Mouse (Mus musculus): Measurements from ENCODE around the gene Nynrin.

Gene Nynrin

GRCm38 (mm10) chr14:55842794-55843193 lies 11.0 kb upstream of the Nynrin start:
- no peak for DNase-seq

GRCm38 (mm10) chr14:55845506-55846294 lies 8.1 kb upstream of the Nynrin start:
- DNase-seq: no peak

GRCm38 (mm10) chr14:55850885-55851284 lies 2.9 kb upstream of the Nynrin start:
- no peak for DNase-seq

- DNase-seq: peak; percentile 56 to 71
These were observed 911 bp upstream of the Nynrin start for GRCm38 (mm10) chr14:55852646-55853551.

- DNase-seq: peak in 1 of 2 experiments; percentile 36
These were observed 743 bp downstream of the Nynrin start for GRCm38 (mm10) chr14:55854406-55855100.

GRCm38 (mm10) chr14:55855101-55855561 lies 1.3 kb downstream of the Nynrin start:
- peak; percentile 55 to 59 for DNase-seq

GRCm38 (mm10) chr14:55857588-55857987 lies 3.8 kb downstream of the Nynrin start:
- DNase-seq: no peak

GRCm38 (mm10) chr14:55862186-55862585 lies 8.4 kb downstream of the Nynrin start:
- no peak for DNase-seq

GRCm38 (mm10) chr14:55862970-55863369 lies 9.2 kb downstream of the Nynrin start:
- no peak for DNase-seq

- peak; percentile 78 to 86 for DNase-seq
These were observed 10.0 kb downstream of the Nynrin start for GRCm38 (mm10) chr14:55863773-55864172.

GRCm38 (mm10) chr14:55866962-55867361 lies 13.2 kb downstream of the Nynrin start:
- peak; percentile 46 to 74 for DNase-seq

GRCm38 (mm10) chr14:55868230-55869026 lies 14.6 kb downstream of the Nynrin start:
- DNase-seq: no peak

- DNase-seq: no peak
These were observed 15.7 kb downstream of the Nynrin start for GRCm38 (mm10) chr14:55869538-55869937.

GRCm38 (mm10) chr14:55872039-55872438 lies 18.2 kb downstream of the Nynrin start:
- no peak for DNase-seq

- DNase-seq: no peak
These were observed 18.7 kb downstream of the Nynrin start for GRCm38 (mm10) chr14:55872551-55872950.

- no peak for DNase-seq
These were observed 19.5 kb downstream of the Nynrin start for GRCm38 (mm10) chr14:55873242-55873713.

- DNase-seq: peak; percentile 82 to 88
These were observed 20.2 kb downstream of the Nynrin start for GRCm38 (mm10) chr14:55873714-55874683.

GRCm38 (mm10) chr14:55877469-55878315 lies 23.9 kb downstream of the Nynrin start:
- DNase-seq: peak; percentile 51 to 72

- no peak for DNase-seq
These were observed 24.6 kb downstream of the Nynrin start for GRCm38 (mm10) chr14:55878316-55878940.

All from lung, postnatal 4 days (tissue).